Mouse (Mus musculus): ENCODE data around the gene 2310007B03Rik. TPM values are rescaled to one million over a fixed set of nuclear protein-coding genes. Genes with fewer than 3 reads are reported as not detected.

Gene 2310007B03Rik
- polyA plus RNA-seq, 1 experiment: not detected

DNA sequence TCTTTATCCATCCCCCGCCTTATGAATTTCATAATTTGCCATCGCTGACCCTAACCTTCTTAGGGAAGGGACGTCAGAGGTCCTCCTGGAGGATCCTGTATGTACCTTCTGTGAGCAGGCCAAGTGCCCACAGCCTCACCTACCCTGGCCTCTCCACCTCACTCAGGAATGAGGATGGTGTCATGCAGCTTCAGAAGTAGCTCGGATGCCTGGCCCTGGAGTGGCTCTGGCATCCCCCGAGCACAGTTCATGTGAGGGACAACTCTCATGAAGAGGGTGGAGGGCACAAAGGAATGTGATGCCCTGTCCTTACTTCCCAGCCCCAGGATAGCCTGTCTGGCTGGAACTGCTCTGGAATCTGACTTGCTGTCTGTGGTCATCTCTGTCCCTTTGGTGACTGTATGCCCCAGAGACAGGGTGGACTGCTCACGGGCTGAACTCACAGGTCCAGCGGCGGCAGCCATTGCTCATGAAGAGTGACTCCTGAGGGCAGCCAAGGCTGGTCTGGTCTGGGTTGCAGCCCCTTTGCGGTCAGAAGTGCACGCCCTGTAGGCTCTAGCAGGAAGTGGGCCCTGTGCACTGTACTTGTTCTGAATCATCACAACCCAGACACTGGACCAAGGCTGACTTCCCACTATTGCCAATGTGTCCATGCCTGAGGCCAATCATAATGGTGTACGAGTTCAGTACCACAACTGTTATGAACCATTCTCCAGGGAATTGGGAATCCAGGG is 5.8 kb upstream of the 2310007B03Rik start:
- TF ChIP-seq GATA1 (IDR thresholded peaks at IDR 0.05; ENCODE audit: low read length): no peak

GRCm38 (mm10) chr1:93165447-93165846 is 4.7 kb upstream of the 2310007B03Rik start:
- TF ChIP-seq GATA1 (IDR thresholded peaks at IDR 0.05; ENCODE audit: low read length): no peak

- no peak for TF ChIP-seq GATA1 (IDR thresholded peaks at IDR 0.05; ENCODE audit: low read length)
Observed at GRCm38 (mm10) chr1:93162588-93162987, 1.8 kb upstream of the 2310007B03Rik start.

GRCm38 (mm10) chr1:93161921-93162320 is 1.2 kb upstream of the 2310007B03Rik start:
- TF ChIP-seq GATA1 (IDR thresholded peaks at IDR 0.05; ENCODE audit: low read length): no peak

- TF ChIP-seq GATA1 (IDR thresholded peaks at IDR 0.05; ENCODE audit: low read length): no peak
Observed at GRCm38 (mm10) chr1:93161350-93161749, 602 bp upstream of the 2310007B03Rik start.

DNA sequence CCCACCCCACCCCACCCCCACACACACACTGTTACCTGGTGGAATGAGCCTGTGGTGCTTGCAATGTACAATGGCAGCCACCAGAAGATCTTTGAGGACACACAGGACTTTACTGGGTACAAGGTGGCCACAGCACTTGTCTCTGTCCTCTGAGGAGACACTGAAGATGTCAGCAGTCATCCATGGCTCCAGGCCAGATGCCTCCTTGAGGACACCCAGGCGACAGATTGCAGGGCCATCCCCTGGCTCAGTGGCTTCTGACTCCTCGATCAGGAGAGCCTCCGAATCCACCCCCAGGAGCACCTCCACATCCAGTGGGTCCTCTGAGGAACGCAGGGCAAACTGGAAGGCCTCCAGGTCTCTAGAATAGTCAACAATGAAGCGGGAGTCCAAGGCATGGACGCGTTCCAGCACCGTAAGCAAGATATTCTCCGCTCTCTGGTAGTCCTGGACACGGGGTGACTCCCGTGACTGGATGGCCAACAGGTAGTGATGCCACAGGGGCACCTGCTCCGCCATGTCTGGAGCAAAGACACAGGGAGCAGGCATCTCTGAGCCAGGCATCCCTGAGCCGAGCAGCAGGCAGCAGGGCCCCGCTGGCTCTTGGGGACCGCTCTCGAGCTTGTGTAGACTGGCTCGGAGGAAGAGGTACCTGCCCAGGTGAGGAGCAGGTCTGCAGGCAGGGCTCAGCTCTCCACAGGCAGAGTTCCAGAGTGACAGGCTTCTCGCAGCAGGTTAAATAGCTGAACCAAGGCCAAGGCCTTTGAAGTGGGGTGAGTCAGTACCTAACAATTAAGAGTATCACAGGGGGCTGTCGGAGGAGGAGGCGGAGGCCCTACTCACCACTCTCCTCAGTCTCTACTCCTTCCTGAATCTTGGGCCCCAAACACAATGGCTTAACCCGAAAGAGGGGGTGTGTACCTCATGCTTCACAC is 915 bp downstream of the 2310007B03Rik start:
- no peak for TF ChIP-seq GATA1 (IDR thresholded peaks at IDR 0.05; ENCODE audit: low read length)

GRCm38 (mm10) chr1:93158916-93159315 is 1.8 kb downstream of the 2310007B03Rik start:
- no peak for TF ChIP-seq GATA1 (IDR thresholded peaks at IDR 0.05; ENCODE audit: low read length)

DNA sequence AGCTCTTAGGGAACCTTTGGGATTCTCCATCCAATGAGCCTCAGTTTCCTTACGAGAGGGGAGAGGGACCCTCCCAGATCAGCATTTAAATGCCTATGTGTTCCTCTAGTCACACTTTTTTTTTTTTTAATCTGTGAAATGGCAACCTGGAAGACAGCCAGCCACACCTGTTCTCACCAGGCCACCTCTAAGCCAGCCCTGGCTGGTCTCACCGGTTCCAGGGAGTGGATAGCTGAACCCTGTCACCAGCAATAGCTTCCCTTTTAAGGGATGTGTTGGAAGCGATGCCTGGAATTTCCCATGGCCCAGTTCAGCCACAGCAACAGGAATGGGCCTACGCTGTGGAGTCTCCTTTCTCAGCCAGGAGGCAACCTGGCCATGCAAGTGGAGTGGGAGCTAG is 3.2 kb downstream of the 2310007B03Rik start:
- no peak for TF ChIP-seq GATA1 (IDR thresholded peaks at IDR 0.05; ENCODE audit: low read length)

DNA sequence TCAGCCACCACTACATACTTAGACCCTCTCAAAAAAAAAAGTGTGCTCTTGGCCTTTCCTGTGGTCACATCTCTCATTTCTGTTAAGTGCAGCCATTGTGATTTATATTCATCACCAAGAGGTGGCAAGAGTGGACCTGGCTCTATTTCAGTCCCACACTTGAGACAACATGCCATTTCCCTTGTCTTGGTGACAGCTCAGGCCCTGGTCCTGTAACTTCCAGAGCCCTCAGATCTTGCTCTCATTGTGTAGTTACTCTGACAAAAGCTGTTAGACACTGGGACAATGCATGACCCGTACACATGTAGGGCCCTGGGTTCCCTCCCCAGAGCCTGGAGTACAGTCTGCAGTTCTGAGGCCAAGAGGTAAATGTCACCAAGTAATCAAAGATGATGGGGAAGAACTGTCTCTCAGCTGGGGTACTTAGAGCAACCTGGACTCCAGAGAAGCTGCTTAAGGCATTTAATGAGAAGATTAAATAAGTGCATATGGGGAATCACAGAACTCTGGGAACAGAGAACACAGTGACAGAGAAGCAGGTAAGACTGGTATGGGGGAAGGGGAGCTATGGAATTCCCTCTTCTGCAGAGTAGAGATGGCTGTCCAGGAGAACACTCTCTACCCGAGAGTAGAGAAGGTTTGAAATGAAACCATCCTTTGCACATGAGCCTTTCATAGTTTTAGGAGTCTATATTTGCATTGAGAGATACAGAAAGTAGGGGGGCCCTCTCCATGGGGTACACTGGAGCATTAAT is 9.7 kb downstream of the 2310007B03Rik start:
- TF ChIP-seq GATA1 (IDR thresholded peaks at IDR 0.05; ENCODE audit: low read length): no peak

- no peak for TF ChIP-seq GATA1 (IDR thresholded peaks at IDR 0.05; ENCODE audit: low read length)
Observed at GRCm38 (mm10) chr1:93144176-93144575, 16.6 kb downstream of the 2310007B03Rik start.

DNA sequence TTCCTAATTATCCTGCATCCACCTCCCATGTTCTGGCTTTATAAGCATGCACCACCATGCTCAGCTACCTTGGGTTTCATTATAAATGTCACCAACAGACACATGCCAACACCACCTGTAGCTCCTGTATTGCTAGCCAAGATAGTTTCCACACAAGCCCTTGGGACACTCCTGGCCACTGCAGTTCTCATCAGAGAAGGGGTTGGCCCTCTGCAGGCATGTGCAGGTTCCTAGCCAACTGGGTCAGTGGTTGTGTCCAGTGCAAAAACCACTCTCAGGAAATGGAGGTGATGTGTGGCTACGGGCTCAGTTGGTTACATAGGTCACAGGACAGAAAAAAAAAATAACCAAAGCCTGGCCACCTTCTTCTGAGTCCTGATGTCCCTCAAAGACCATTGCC is 17.9 kb downstream of the 2310007B03Rik start:
- no peak for TF ChIP-seq GATA1 (IDR thresholded peaks at IDR 0.05; ENCODE audit: low read length)

GRCm38 (mm10) chr1:93139713-93140112 is 21.0 kb downstream of the 2310007B03Rik start:
- TF ChIP-seq GATA1 (IDR thresholded peaks at IDR 0.05; ENCODE audit: low read length): no peak

DNA sequence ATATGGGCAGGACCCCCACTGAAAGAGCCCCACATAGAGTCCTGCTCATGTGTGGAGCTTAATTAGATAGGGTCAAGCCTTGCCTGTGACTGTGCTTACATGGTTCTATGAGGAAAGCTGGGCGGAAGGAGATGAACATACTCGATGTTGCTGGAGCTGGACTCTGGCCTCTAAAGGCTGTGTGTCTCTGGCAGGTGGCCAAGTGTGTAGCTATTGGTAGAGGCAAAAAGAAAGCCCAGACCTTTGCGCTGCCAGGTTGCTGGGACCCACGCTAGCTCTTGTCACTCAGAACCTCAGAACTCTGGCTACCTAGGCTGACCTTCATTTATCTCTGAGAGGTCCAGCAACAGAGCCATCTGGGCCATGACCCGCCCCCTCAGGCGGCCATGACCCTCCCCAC is 22.2 kb downstream of the 2310007B03Rik start:
- TF ChIP-seq GATA1 (IDR thresholded peaks at IDR 0.05; ENCODE audit: low read length): no peak

DNA sequence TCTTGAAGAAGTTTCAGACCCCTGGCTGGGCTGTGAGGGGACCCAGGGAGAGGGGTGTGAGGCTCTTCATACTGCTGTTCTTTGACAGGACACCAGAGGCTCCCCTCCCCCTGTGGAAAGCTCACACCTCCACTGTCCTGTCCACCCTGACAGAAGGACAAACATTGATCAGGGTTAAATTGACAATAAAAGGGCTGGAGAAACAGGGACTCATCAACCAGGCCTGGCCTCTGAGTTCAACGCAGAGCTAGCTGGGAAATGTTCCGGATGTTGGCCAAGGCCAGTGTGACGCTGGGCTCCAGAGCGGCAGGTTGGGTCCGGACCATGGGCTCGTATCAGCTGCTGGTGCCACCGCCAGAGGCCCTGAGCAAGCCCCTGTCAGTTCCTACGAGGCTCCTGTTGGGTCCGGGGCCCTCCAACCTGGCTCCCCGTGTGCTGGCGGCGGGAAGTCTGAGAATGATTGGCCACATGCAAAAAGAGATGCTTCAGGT is 25.7 kb downstream of the 2310007B03Rik start, which contains the start of gene Agxt:
Agxt (plus strand) TSS at position 205 of the 491 bp plus-strand sequence.
- no peak for TF ChIP-seq GATA1 (IDR thresholded peaks at IDR 0.05; ENCODE audit: low read length)

DNA sequence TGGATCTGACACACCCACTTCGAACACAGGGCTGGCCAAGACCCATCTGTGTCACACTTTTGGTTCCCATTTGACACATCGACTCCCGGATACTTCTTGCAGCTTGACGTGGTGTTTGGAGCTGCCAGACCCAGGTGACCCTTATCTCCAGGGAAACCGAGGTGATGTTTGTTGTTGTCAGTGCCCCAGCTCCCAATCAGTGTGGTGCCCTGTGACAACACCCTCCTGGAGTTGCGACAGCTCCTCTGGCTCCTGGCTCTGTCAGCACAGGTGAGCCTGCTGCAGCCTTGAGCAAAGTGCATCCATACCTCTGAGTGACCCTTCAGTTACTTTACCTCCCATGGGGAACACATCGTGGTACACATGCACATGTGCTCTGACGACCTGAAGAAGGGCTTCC is 28.1 kb downstream of the 2310007B03Rik start:
- TF ChIP-seq GATA1 (IDR thresholded peaks at IDR 0.05; ENCODE audit: low read length): no peak
